Mouse (Mus musculus) heart, embryonic 16.5 days (tissue): Measurements from ENCODE around the gene Add3. TPM values are rescaled to one million over a fixed set of nuclear protein-coding genes. Genes with fewer than 3 reads are reported as not detected.
A peak's percentile ranks its signal among the peaks of the same experiment; 100 is the strongest.

Source experiments
- ATAC-seq: fragments of 200-750 bp; cut with Nextera tagmentation; replicated peaks from 2 replicates; pipeline ENCODE4 v1.8.0; 2017; ENCODE audit warnings: moderate number of reproducible peaks; ENCODE audit not compliant: insufficient read depth, low FRiP score; ENCODE audit errors: extremely low read depth
- H3K27ac ChIP-seq: fragments of 300-500 bp; sonication (generic); 2 replicates; pipeline ENCODE4 v1.5.1; 2014; ENCODE audit warnings: mild to moderate bottlenecking, low read length, control low read depth, moderate library complexity
- H3K27me3 ChIP-seq: fragments of 300-500 bp; sonication (generic); 2 replicates; pipeline ENCODE4 v1.6.1; 2014; ENCODE audit warnings: low read length, mixed read lengths; ENCODE audit not compliant: control insufficient read depth, insufficient read depth
- H3K36me3 ChIP-seq: fragments of 300-500 bp; sonication (generic); 2 replicates; pipeline ENCODE4 v1.6.1; 2014; ENCODE audit not compliant: control insufficient read depth, insufficient read depth
- H3K4me1 ChIP-seq: fragments of 300-500 bp; sonication (generic); 2 replicates; pipeline ENCODE4 v1.6.1; 2014; ENCODE audit warnings: low read length, mixed read lengths; ENCODE audit not compliant: control insufficient read depth, insufficient read depth
- H3K4me2 ChIP-seq: fragments of 300-500 bp; sonication (generic); 2 replicates; pipeline ENCODE4 v1.6.1; 2014; ENCODE audit warnings: low read depth, mild to moderate bottlenecking, control low read depth, low read length
- H3K4me3 ChIP-seq: fragments of 300-500 bp; sonication (generic); 2 replicates; pipeline ENCODE4 v1.5.1; 2014; ENCODE audit warnings: mild to moderate bottlenecking, control low read depth, low read length
- H3K9ac ChIP-seq: fragments of 300-500 bp; sonication (generic); 2 replicates; pipeline ENCODE4 v1.6.1; 2014; ENCODE audit warnings: low read length, control low read depth
- H3K9me3 ChIP-seq: fragments of 300-500 bp; sonication (generic); replicated peaks from 2 replicates; pipeline ENCODE4 v1.6.1; 2016; ENCODE audit warnings: low read length; ENCODE audit not compliant: control insufficient read depth
- WGBS: fragments of 180-500 bp; shearing (Covaris S2); extraction: QIAGEN DNeasy Blood & Tissue Kit; methylation state at CpG from one replicate; pipeline ENCODE4 v1.1.7; 2014; 5-methylcytosine and 5-hydroxymethylcytosine counted together
- polyA plus RNA-seq: library from polyadenylated mRNA; unstranded; fragments of >200 nt; fragmentation: Nextera tagmentation; extraction: Ambion mirVana; gene quantifications from 2 replicates; pipeline ENCODE4 v1.2.1, GENCODE M21; 2015

The Add3 gene
- polyA plus RNA-seq, 1 experiment from 2014 or later, result 107 TPM

- 44% methylated on average over 3 of the region's 3 CpGs for WGBS
These were observed 16.1 kb downstream of the Add3 start for GRCm38 (mm10) chr19:53156361-53156760.

GRCm38 (mm10) chr19:53157176-53157575 lies 16.9 kb downstream of the Add3 start:
- WGBS, result 69% methylated on average over 5 of the region's 5 CpGs
- no peak overlapping the region for H3K4me2 ChIP-seq
- no peaks in the 10 kb centered on the region for H3K9me3 ChIP-seq
- H3K9ac ChIP-seq, result no peak overlapping the region
- no peak for ATAC-seq
- peak overlapping the region; percentile 76; the same call in 1 of the 2 replicates for H3K27ac ChIP-seq
- H3K27me3 ChIP-seq, result no peaks in the 10 kb centered on the region
- H3K4me1 ChIP-seq, result peaks cover 49% of the 10 kb centered on the region
- no peak overlapping the region for H3K4me3 ChIP-seq
- no peaks in the 10 kb centered on the region for H3K36me3 ChIP-seq

More at GRCm38 (mm10) chr19:53156361-53156760, 16.1 kb downstream of the Add3 start:
- H3K9me3 ChIP-seq, result 0 out of 2 replicates have a peak, but pooled peaks cover 2% of the 10 kb centered on the region
- no peak overlapping the region for H3K9ac ChIP-seq
- no peak overlapping the region for H3K4me2 ChIP-seq
- peaks cover 53% of the 10 kb centered on the region for H3K4me1 ChIP-seq
- H3K4me3 ChIP-seq, result no peak overlapping the region
- ATAC-seq, result peak; percentile 68; the same call in 1 of the 2 replicates
- H3K27ac ChIP-seq, result peak overlapping the region; percentile 76
- H3K27me3 ChIP-seq, result no peaks in the 10 kb centered on the region
- H3K36me3 ChIP-seq, result no peaks in the 10 kb centered on the region

GRCm38 (mm10) chr19:53159351-53159750 lies 19.1 kb downstream of the Add3 start:
- peaks cover 33% of the 10 kb centered on the region for H3K4me1 ChIP-seq
- no peak overlapping the region for H3K4me3 ChIP-seq
- H3K27me3 ChIP-seq, result no peaks in the 10 kb centered on the region
- H3K27ac ChIP-seq, result no peak overlapping the region
- peak overlapping the region; percentile 43; the same call in 1 of the 2 replicates for H3K9ac ChIP-seq
- H3K36me3 ChIP-seq, result 0 out of 2 replicates have a peak, but pooled peaks cover 2% of the 10 kb centered on the region
- WGBS, result 38% methylated on average over 7 of the region's 7 CpGs
- H3K9me3 ChIP-seq, result no peaks in the 10 kb centered on the region
- no peak for ATAC-seq
- H3K4me2 ChIP-seq, result no peak overlapping the region

GRCm38 (mm10) chr19:53162927-53163326 lies 22.7 kb downstream of the Add3 start:
- 70% methylated on average over 6 of the region's 6 CpGs for WGBS
- Histone ChIP-seq H3K4me2 (no peak overlapping the region), H3K9ac (no peak overlapping the region), H3K4me3 (no peak overlapping the region), H3K27me3 (no peaks in the 10 kb centered on the region), H3K4me1 (peaks cover 39% of the 10 kb centered on the region), H3K36me3 (0 out of 2 replicates have a peak, but pooled peaks cover 2% of the 10 kb centered on the region), H3K9me3 (no peaks in the 10 kb centered on the region), H3K27ac (no peak overlapping the region)
- ATAC-seq, result no peak

GRCm38 (mm10) chr19:53164645-53165044 lies 24.4 kb downstream of the Add3 start:
- 52% methylated on average over 7 of the region's 7 CpGs for WGBS
- 0 out of 2 replicates have a peak, but pooled peaks have one; percentile 14 for ATAC-seq
- no peak overlapping the region for H3K4me3 ChIP-seq
- peak overlapping the region; percentile 15 for H3K27ac ChIP-seq
- H3K9me3 ChIP-seq, result no peaks in the 10 kb centered on the region
- H3K4me2 ChIP-seq, result no peak overlapping the region
- H3K9ac ChIP-seq, result no peak overlapping the region
- H3K27me3 ChIP-seq, result no peaks in the 10 kb centered on the region
- peaks cover 2% of the 10 kb centered on the region; the same call in 1 of the 2 replicates for H3K36me3 ChIP-seq
- peaks cover 40% of the 10 kb centered on the region for H3K4me1 ChIP-seq

GRCm38 (mm10) chr19:53165305-53166240 lies 25.3 kb downstream of the Add3 start:
- no peak overlapping the region for H3K4me2 ChIP-seq
- peaks cover 2% of the 10 kb centered on the region; the same call in 1 of the 2 replicates for H3K36me3 ChIP-seq
- WGBS, result 42% methylated on average over 4 of the region's 4 CpGs
- H3K27me3 ChIP-seq, result no peaks in the 10 kb centered on the region
- H3K9ac ChIP-seq, result no peak overlapping the region
- no peak overlapping the region for H3K27ac ChIP-seq
- H3K9me3 ChIP-seq, result no peaks in the 10 kb centered on the region
- H3K4me1 ChIP-seq, result peaks cover 43% of the 10 kb centered on the region
- no peak for ATAC-seq
- no peak overlapping the region for H3K4me3 ChIP-seq

- Histone ChIP-seq H3K4me1 (peaks cover 48% of the 10 kb centered on the region), H3K9me3 (no peaks in the 10 kb centered on the region), H3K9ac (no peak overlapping the region), H3K4me3 (no peak overlapping the region), H3K27ac (no peak overlapping the region), H3K36me3 (peaks cover 2% of the 10 kb centered on the region; the same call in 1 of the 2 replicates), H3K4me2 (no peak overlapping the region), H3K27me3 (no peaks in the 10 kb centered on the region)
- 88% methylated on average over 10 of the region's 10 CpGs for WGBS
- no peak for ATAC-seq
These were observed 26.1 kb downstream of the Add3 start for GRCm38 (mm10) chr19:53166367-53166766.

GRCm38 (mm10) chr19:53168576-53168975 lies 28.3 kb downstream of the Add3 start:
- H3K9me3 ChIP-seq, result no peaks in the 10 kb centered on the region
- no peak overlapping the region for H3K4me3 ChIP-seq
- no peak overlapping the region for H3K9ac ChIP-seq
- 73% methylated on average over 5 of the region's 5 CpGs for WGBS
- no peaks in the 10 kb centered on the region for H3K27me3 ChIP-seq
- H3K4me1 ChIP-seq, result peaks cover 49% of the 10 kb centered on the region
- no peak overlapping the region for H3K4me2 ChIP-seq
- no peaks in the 10 kb centered on the region; the same call in 1 of the 2 replicates for H3K36me3 ChIP-seq
- no peak for ATAC-seq
- no peak overlapping the region for H3K27ac ChIP-seq

- Histone ChIP-seq H3K9me3 (no peaks in the 10 kb centered on the region), H3K4me2 (no peak overlapping the region), H3K9ac (no peak overlapping the region), H3K27ac (no peak overlapping the region), H3K4me3 (no peak overlapping the region), H3K27me3 (no peaks in the 10 kb centered on the region), H3K4me1 (peaks cover 37% of the 10 kb centered on the region), H3K36me3 (no peaks in the 10 kb centered on the region; the same call in 1 of the 2 replicates)
- WGBS, result 68% methylated on average over 5 of the region's 5 CpGs
- ATAC-seq, result no peak
These were observed 30.4 kb downstream of the Add3 start for GRCm38 (mm10) chr19:53170651-53171050.
